Mouse (Mus musculus) embryonic fibroblast, embryonic 13.5 days (primary cell): Measurements from ENCODE around the gene Btbd8.

Experiments
- CTCF ChIP-seq: IDR thresholded peaks from 2 replicates; pipeline ENCODE4 v1.5.1; 2011; ENCODE audit warnings: mild to moderate bottlenecking, control low read depth, low read length, moderate library complexity, borderline replicate concordance; ENCODE audit not compliant: insufficient read depth
- POLR2A ChIP-seq: IDR thresholded peaks from 2 replicates; pipeline ENCODE4 v1.6.1; 2011; ENCODE audit warnings: low read depth, mild to moderate bottlenecking, control low read depth, low read length, moderate library complexity

DNA sequence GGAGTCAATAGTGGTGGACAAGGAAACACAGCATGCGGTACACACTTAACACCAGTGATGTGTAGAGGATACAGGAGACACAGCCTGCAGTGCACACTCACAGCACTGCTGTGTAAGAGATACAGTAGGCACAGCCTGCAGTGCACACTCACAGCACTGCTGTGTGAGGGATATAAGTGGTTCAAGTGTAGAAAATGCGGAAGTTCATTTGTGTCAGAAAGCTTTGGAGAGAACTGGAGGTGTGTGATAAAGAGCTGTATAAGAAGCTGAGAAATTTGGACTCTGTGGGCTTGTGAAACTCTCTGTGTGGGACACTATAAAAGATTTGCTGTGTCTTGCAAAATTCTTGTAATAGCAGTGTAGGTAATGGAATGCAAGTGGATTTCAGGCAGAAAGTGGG lies 42.4 kb downstream of the Btbd8 start:
- TF ChIP-seq CTCF, result no peak
- no peak for TF ChIP-seq POLR2A
